Mouse (Mus musculus) cerebellum, adult 9-11 months (tissue): ENCODE data around the gene Prom2.

Experiments used
- DNase-seq: peaks from one replicate; pipeline ENCODE4 v3.0.0; 2022

Prom2 gene

DNA sequence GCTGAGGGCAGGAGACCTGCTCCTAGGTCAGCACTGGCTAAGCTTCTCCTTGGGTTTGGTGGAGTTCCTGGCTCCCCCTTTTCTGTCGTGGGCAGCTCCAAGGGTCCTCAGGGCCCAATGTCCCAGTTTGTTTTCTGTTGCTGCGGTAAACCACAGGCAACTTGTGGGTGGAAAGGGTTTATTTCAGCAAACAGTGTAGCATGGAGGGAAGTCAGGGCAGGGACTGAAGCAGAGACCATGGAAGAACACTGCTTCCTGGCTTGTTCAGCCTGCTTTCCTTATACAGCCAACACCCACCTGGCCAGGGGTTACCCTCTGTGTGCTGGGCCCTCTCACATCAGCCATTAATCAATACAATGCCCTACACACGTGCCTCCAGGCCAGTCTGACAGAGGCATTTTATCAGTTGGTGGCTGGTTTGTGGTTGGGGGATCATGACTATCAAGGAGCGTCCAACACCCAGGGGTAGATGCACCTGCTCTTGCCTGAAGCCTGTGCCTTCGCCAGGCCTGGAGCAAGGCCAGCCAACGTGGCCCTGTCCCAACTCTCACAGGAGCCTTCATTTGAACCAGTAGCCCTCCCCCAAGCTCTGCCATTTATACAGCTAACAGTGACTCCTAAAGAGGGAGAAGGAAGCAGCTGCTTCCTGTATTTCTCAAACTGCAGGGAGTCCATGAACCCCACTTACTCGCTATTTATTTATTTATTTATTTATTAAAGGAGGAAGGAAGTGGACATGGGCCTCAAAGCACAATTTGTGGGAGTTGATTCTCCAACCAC lies 17.1 kb downstream of the Prom2 start:
- DNase-seq = peak; percentile 92

DNA sequence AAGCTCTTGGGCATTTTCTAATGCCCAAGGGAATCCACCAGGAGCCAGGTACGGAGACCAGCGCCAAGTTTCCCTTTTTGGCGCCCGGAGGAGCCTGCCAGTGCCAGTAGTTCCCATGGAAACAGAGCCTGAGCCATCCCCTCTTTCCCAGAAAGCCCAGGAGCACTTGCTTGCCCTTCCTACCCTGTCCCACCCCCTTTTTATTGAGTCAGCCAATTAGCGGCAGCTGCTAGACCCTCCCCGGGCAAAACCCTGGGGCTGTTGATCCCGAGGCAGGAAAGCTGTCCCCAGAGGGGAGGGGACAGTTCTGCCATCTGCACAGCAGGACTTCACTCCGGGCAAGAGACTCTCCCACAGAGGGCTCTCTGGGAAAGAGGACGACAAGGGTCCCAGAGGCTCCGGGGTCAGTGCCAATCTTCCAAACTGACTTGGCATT lies 19.2 kb downstream of the Prom2 start, which contains the start of gene Kcnip3:
TSS of gene Kcnip3 (minus strand) at position 89 of the 436 bp plus-strand sequence.
- DNase-seq = peak; percentile 91

DNA sequence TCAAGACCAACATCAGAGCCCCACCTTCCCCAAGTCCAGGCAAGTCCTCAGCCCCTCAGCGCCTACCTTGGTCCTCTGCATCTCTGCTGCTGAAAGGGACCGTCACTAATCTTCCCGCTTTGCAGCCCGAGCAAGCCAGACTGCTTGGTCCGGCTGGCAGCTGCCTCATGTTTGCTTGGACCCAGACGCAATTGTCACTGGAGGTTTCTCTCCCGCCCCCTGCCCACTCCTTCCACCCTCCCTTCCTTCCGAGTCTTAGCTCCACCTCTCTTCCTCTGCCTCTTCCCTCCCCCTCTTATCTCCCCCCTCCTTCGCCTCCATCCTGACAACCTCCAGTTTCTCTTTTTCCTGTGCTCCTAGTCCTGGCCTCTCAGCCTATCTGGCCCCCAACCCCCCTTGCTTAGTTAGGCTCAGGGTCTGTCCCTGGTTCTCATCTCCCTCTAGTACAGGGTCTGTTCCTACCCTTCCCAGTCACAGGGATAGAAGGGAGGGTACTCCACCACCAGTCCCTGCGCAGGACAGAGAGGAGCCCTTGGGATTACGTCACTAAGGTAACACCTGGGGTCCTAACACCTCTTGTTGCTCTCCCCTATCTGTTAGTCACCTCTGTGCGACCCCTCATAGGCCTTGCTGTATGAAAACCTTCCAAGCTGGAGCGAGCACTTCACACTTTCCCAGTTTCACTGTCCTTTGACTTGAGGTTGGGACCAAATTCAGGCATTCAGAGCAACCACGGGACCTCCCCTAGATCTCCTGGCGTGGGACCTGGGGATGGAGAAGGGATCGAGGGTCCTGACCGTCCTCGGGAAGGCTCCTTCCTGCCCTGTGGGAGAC lies 19.9 kb downstream of the Prom2 start:
- DNase-seq = peak; percentile 92

DNA sequence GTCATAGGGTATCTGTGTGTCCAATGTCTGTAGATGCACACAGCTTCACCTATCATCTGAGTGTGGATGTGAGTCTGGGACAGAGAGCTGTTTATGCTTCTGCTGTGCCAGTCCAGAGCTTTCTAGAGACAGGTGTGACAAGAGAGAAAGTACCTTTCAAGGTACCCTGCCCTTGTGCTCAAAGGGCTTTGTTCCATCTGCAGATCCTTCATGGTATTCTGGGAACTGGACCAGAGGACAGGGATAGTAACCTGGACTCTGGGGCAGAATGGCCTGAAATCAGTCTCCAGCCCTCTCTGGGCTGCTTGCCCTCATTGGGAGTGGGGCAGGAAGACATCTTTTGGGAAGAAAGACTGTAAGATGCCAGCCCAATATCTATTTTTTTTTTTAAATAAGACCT lies 21.1 kb downstream of the Prom2 start:
- DNase-seq = peak; percentile 74

DNA sequence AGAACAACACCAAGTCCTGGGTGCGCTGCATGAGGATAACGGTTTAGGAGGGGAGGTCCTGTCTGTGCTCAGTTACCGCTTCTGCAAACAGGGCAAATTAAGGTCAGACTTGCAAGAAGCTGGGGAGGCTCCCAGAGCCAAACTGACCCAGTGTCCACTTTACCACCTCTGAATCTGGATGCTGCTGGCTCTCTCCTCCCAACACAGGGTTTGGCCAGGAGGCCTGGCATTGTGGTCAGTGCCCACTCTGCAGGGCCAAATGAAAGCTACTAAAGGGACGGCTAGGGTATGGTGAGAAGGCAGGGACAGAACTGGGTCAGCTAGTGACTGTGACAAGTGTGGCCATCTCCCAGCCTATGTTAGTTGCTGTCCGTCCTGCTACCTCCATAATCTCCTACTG lies 22.0 kb downstream of the Prom2 start:
- peak; percentile 65 for DNase-seq

DNA sequence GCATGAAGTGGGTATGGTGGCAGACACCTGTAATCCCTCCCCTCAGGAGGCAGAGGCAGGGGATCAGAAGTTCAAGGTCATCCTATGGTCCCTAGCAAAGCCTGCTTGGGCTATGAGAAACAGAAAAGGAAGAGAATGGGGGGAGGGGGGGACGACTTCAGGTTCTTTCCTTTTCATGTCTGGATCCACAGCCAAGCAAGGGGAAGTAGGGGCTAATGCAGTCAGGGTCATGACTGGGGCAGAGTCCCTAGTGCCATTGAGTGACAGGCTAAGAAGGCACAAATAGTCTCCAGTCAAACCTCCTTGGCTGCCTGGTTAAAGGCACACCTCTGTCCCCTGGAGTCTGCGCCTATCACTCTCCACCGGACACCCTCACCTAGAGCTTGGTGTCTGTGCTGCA lies 22.4 kb downstream of the Prom2 start:
- no peak for DNase-seq

DNA sequence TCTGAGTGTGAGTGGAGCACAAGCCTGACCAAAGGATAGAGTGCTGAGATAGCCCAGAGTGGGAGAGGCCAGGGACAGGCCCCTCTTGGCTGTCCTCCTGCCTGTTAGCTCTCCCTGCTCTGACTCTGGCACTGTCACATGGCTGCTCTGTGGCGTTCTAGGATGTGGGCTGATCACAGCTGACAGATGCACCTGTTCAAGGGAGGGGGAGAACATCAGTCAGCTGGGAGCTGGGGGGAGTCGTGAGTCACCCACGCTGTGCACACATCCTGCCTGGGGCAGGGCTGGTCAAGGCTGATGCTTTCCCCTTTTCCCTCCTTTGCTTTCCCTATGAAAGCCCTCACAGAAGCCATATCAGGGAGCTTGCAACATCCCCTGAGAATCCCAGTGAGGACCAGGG lies 23.0 kb downstream of the Prom2 start:
- DNase-seq = peak; percentile 48

DNA sequence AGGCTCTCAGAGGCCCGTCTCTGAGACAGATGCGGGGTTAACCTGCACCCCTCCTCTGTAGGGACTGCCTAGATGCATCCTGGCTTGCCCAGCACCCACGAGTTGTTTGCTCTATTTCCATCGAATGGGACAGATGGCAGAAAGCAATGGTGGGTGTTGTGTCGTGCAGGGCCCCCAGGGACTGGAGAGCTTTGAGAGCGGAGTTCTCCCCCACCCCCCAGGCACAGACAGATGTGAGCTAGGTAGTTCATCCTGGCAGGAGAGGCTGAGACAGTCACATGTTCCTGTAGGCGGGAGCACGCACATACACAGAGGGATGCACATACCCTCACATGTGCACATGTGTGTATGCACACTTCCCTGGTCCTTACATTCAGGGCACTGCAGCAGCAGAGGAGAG lies 24.2 kb downstream of the Prom2 start:
- peak; percentile 51 for DNase-seq

DNA sequence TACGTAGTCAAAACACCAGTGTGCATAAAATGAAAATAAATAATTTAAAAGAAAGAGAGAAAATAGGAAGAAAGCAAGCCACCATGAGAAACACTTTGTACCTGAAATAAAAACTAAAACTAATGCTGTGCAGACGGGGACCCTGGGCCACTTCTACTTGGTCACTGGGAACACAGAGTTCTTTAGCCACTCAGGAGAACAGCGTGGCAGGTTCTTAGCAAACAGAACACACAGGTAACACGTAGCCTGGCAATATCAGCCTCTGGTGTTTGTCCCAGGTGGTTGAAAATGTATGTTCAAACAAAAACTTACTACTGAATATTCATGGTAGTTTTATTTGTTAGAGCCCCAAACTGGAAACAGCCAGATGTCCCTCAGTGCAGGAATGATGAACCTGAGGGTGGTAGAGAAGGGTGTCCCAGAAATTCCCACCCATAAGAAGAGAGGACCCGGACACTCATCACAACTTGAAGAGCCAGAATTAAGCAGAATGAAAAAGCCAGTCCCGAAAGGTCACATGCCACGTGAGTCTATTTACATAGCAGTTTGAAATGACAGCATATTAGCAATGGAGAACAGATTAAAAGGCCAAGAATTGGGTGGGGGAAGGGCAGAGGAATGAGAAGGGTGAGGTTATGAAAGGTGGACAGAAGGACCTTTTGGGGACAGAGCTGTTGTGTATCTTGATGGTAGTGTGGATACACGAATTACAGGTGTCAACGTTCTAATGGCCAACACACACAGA lies 26.7 kb downstream of the Prom2 start:
- peak; percentile 24 for DNase-seq

DNA sequence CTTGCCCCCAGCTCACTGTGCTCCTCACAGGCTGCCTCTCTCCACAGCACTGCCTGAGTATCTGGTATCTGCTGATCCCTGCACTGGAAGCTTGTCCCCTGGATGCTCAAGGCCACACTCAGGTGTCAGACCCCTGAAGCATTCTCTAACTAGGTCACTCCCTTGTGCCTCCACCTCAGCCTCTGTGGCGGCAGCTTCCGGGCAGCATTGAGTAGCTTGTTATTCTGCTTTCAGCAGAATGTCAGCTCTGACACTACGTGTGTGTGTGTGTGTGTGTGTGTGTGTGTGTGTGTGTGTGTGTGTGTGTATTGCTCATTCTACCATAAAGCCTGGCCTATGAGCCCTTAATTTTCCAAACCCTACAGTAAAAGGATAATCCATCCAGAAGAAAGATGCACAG lies 28.0 kb downstream of the Prom2 start:
- DNase-seq = peak; percentile 39

DNA sequence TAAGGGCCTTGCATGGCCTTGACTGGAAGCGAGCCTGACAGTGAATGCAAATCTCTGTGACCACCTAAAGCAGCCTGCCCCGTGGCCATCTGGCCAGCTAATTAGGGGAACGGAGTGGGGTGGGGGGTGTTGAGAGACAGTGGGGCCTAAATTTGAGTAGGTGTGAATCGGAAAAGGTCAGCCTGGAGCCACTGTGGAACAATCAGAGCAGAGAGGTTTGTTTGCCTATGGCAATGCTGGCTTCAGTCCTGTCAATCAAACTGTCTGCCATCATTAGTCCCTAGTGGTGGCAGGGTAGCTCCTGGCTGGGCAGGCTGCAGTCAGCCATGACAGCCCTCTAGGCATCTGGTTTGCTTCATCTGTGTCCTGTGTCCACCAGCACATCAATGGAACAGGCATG lies 29.8 kb downstream of the Prom2 start:
- DNase-seq = no peak

DNA sequence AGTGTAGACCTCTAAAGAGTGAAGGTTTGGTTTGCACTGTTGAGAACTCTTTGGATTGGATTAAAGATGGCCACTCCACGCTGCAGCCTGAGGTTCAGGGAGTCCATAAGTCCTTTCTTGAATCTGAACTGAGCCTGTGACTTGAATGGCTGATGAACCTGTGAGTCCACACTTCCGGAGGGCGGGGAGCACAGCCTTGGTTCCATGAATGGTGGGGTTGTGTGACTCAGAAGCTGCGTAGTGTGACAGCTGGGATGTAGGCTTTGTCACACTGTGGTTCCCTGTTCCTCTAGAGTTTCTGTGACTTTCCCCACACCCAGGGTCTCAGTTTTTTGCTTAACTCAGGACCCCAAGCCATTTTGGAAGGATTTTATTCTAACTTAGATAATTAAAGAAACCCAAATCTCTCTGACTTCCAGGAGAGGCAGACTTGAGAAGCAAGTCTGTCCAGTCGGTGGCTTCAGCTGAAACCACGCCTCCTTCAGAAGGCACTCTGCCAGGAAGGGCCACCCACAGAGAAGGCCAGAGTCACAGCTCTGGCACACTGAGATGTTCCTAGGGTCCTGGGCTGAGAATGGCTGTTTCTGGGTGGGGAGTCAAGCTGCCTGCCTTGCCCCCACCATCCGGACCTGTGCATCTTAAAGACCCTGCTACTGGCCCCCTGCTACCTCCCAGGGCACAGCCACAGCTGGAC lies 33.2 kb downstream of the Prom2 start:
- no peak for DNase-seq

DNA sequence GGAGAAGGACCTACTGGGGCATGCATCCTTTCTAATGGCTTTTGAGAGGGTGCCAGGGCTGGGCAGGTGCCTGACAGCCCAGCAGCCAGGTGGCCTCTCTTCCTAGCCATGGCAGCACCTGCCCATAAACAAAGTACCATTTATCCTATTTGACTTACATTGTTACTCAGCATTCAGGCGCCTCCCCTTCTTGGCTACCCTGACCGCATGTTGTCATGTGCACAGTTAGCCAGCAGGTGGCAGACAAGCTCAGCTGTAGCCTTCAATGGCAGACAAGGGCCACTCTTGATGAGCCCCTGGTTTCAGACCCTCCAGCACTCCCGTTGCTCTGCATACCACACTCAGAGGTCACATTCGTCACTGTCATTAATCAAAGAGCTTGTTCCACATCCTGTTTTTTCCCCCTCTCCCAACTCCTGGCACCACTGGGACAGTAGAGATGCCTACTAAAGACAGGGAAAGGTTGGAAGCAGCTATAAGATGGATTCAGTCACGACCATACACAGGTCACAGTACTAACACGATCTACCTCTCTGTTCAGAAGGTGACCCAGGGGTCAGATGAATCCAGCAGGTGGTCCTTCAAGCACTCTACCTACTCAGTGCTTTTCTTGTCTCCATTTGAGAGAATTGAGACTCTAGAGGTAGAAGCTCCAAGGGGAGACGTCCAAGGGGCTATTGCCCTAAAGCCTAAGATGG lies 34.0 kb downstream of the Prom2 start:
- DNase-seq = peak; percentile 85

DNA sequence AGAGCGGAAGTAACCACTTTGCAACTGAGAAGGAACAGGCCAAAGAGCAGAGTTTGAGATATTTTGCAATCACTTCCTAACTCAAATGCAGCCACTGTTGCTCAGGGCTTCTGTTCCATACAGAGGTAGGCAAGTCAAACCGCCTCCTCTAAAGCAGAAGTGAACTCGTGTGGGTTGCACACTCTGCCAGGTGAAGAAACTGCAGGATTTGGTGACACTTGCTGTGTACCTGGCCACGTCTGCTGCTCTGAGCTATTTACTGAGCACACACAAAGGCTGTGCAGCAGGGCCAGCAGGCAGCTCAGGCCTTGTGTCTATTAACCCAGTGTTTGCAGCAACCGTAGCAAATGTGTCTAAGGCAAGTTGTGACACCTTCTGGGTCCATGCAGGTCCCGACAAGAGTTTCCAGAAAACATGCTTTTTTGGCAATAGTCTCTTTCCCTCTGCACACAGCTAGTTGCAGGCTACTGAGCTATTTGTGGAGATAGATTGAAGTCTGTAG lies 35.1 kb downstream of the Prom2 start:
- DNase-seq = no peak

DNA sequence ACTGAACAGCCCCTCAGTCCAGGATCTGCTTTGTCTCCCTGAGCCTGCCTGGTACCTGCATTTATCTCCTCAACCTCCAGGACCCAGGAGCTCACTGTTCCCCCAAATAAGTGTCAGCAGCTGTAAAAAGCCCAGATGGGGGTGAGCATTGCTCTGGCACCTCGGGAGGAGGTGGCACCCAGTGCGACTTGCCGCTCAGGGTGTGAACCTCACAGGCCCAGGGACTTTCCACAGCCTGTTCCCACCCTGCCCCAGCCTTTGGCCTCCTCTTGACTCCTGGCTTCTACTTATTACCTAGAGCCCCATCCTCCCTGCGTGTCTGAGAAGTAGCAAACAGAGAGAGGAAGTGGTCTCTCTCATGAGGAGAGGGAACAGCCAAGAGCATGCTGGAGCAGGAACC lies 36.1 kb downstream of the Prom2 start:
- no peak for DNase-seq

DNA sequence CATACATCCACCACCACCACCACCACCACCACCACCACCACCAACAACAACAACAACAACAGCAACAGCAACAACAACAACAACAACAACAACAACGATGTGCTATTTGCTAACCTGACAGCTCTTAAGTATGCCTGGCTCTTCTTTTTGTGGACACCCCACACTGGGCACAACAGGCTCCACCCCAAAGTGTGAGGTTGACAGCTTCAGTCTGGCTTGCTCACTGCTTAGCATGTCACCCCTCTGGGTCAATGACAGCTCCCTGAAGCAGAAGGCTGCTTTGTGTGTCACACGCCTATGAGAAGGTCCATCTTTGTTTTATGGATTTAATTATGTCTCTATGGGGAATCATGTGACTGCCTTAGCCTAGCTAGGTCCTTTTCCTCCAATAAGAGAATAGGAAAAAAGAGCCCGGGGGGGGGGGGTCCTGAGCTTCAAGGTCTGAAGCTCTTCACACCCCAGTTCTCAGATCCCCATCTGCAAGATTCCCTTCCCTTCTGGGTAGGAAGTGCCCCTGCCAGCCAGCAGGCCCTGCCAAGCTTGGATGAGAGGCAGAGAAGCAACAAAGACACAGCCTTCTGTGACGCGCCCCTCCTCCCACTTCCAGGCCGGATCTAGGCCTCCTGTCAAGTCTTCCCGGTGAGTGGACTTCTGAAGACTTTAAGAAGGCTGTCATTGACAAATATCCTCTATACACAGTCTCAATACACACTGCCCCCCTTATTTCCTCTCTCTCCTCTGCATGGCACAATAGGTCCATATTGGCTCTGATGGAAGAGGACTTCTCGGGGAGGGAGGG lies 37.3 kb downstream of the Prom2 start:
- peak; percentile 73 for DNase-seq

DNA sequence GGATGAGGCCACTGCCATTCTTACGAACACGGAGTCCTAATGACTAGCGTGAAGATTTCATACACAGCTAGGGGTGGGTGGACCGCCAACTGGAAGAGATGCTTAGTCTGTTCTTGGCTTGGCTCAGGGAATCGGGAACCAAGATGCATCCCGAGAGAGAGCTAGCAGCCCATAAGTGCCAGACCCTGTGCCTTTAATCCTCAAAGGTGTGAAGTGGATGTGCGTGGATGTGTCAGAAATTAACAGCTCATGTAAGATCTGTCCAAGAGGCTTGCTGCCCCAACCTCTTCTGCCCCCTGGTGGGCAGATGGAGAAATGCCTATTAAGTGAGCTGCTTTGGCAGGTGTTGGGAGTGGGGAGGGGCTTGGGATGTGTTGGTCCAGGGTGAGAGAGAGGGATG lies 40.2 kb downstream of the Prom2 start:
- DNase-seq = peak; percentile 61

DNA sequence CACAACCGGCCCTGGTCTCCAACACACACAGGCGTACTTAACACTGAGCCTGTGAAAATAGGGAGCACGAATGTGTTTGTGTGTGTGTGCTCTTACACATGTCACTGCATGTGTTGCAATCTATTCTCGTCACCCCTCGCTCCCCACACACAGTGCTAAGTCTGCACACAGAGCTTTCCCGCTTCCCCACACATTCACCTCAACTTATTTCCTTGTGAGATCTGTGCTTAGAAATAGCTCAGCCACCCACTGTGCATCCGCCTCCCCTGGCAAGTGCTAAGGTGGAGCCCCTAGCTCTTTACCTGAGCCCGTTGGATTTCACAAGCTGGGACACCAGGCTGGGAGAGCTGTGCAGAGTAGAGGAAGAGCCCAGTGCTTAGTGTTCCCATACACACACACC lies 42.5 kb downstream of the Prom2 start:
- DNase-seq = no peak

DNA sequence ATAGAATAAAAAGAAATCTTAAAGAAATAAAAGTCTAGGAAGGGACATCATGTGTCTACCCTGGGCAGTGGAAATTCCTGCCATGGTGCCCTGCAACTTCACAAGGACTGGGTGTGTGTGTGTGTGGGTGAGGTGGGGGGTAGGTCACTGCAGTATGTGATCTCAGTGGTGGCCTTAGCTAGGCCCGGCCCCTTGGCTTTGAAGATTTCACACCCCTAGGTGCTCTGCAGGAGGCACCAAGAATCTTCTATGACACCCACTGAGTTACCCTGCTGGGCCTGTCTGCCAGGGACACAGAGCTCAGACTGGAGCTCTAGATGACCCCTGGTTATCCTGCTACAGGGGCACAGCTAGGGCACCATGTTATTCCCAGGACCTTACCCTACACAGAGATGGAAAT lies 44.9 kb downstream of the Prom2 start:
- DNase-seq = no peak

DNA sequence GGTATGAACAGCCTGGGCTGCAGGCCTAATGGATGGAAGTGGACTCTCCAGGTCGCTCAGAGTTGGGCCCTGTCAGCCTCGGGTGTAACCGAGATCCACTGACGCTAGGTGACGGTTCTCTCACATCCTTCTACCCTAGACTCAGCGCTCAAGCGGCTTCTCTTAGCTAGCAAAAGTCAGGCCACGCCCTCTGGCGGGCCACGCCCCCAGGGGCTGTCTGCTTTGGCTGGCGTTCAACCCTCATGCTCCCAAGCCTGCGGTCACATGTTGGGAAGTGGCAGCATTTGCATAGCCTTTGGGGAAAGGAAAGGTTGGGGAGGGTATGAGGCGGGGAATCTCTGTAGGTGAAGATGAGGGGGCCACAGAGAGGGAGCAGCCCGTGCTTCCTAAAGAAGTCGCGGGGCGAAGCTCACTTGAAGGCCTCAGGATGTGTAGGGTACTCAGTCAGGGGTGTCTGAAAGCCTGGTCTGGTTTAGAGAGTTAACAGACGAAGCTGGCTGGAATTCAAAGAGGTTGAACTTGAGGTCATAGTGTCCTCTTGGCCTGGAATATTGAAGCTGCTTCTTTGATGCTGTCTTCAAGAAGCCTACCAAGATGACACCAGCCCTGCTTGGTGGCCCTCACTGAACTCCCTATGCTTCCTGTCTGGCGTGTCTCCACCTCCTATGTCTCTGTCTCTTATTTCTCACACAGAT lies 56.6 kb downstream of the Prom2 start:
- no peak for DNase-seq
